11 mouse cellular contexts compared by ENCODE assay signal in the genomic region with DNA sequence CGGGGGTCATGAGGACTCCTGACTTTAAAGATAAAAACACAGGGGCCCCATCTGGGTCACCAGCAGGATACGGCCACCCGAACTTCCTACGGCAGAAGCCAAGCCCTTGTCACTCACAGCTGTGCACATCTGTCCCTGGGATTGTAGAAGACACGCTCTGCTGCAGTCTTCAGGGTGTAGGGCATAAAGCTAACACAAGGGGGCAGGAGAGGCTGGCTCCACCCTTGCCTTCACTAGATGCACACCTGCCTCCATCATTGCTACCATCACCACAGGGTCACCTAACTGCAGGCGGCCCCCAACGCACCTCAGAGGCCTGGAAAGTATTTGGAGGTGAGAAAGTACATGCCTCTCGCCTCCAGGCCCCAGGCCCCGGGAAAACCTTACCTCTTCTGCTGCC. TPM values are rescaled to one million over a fixed set of nuclear protein-coding genes. Genes with fewer than 3 reads are reported as not detected.
DNase-seq lines count a peak whose midpoint lies in the region; ATAC-seq and TF ChIP-seq lines count a peak whose summit lies in the region.
"Had no signal": no experiment of that assay in that cellular context is flagged by ENCODE, and none has a peak within 500 bp of the region (broad histone marks: within the 10 kb centered on the region; RNA-seq: fewer than 3 reads in every experiment).

No protein-coding gene starts in this region.

- WGBS in kidney, postnatal 0 days, result 97% methylated on average over 9 of the region's 9 CpGs
- WGBS in kidney, embryonic 15.5 days, result 93% methylated on average over 9 of the region's 9 CpGs

- TF ChIP-seq CTCF in kidney, postnatal 0 days (IDR thresholded peaks at IDR 0.05; ENCODE audit: low read depth), result peak; percentile 63
- TF ChIP-seq CTCF in ES-Bruce4 (IDR thresholded peaks at IDR 0.05; ENCODE audit: low read depth, low read length), result peak; percentile 85

- H3K4me1 ChIP-seq in kidney, postnatal 0 days (replicated peaks; ENCODE audit: insufficient read depth, low read length), result no peaks in the 10 kb centered on the region
- peaks cover 3% of the 10 kb centered on the region; the same call in 1 of the 2 replicates for H3K4me1 ChIP-seq in kidney, embryonic 15.5 days
- H3K4me1 ChIP-seq in ES-Bruce4 (ENCODE audit: control insufficient read depth, insufficient read depth, low read length), result no peaks in the 10 kb centered on the region
- H3K4me1 ChIP-seq: hindbrain, embryonic 12.5 days had no signal

- no peak for DNase-seq in kidney, postnatal 0 days (ENCODE audit: low spot score)
- DNase-seq in A20 (ENCODE audit: low read depth, low spot score), result peak; percentile 60
- peak; percentile 68 for DNase-seq in induced T-regulatory cell, adult 2 months (ENCODE audit: low read depth)
- no peak for DNase-seq in ovary, adult 18-20 months (ENCODE audit: low spot score)
- DNase-seq in adrenal gland, adult 8-10 months, result no peak
- DNase-seq in urinary bladder, postnatal 14 days (ENCODE audit: low spot score), result no peak
- DNase-seq: liver, embryonic 13.5 days had no signal

- no peak for TF ChIP-seq EP300 in ES-Bruce4 (IDR thresholded peaks at IDR 0.05; ENCODE audit: insufficient read depth, low read depth, low read length)

- no peaks in the 10 kb centered on the region for H3K9me3 ChIP-seq in kidney, postnatal 0 days (replicated peaks; ENCODE audit: low read length)
- no peaks in the 10 kb centered on the region for H3K9me3 ChIP-seq in kidney, embryonic 15.5 days (replicated peaks)
- H3K9me3 ChIP-seq in ES-Bruce4 (replicated peaks; ENCODE audit: control insufficient read depth, insufficient read depth, low read length, poor library complexity, severe bottlenecking), result no peaks in the 10 kb centered on the region
- H3K9me3 ChIP-seq: liver, embryonic 13.5 days had no signal

- H3K36me3 ChIP-seq in kidney, postnatal 0 days (ENCODE audit: insufficient read depth, low read length), result peaks cover 55% of the 10 kb centered on the region
- peaks cover 96% of the 10 kb centered on the region for H3K36me3 ChIP-seq in kidney, embryonic 15.5 days
- no peaks in the 10 kb centered on the region for H3K36me3 ChIP-seq in ES-Bruce4 (ENCODE audit: control insufficient read depth, insufficient read depth, low read length, poor library complexity, severe bottlenecking)

- H3K9ac ChIP-seq in kidney, postnatal 0 days (ENCODE audit: low read depth, low read length), result no peak overlapping the region
- H3K9ac ChIP-seq in kidney, embryonic 15.5 days, result no peak overlapping the region
- H3K9ac ChIP-seq in ES-Bruce4 (ENCODE audit: low read depth, poor library complexity, severe bottlenecking), result no peak overlapping the region
- H3K9ac ChIP-seq: hindbrain, embryonic 12.5 days; liver, embryonic 13.5 days had no signal

- ATAC-seq in kidney, postnatal 0 days (replicated peaks; ENCODE audit: low FRiP score, low read depth), result no peak
- ATAC-seq in kidney, embryonic 15.5 days (replicated peaks; ENCODE audit: low FRiP score), result no peak

- H3K27me3 ChIP-seq in kidney, postnatal 0 days (ENCODE audit: insufficient read depth, low read length), result no peaks in the 10 kb centered on the region
- no peaks in the 10 kb centered on the region for H3K27me3 ChIP-seq in kidney, embryonic 15.5 days
- no peaks in the 10 kb centered on the region for H3K27me3 ChIP-seq in ES-Bruce4 (ENCODE audit: control insufficient read depth, insufficient read depth, low read length, poor library complexity, severe bottlenecking)
- H3K27me3 ChIP-seq: hindbrain, embryonic 12.5 days; liver, embryonic 13.5 days had no signal

- H3K4me2 ChIP-seq in kidney, postnatal 0 days (ENCODE audit: low read length), result no peak overlapping the region
- no peak overlapping the region for H3K4me2 ChIP-seq in kidney, embryonic 15.5 days
- H3K4me2 ChIP-seq: hindbrain, embryonic 12.5 days; liver, embryonic 13.5 days had no signal

- no peak for TF ChIP-seq POLR2A in ES-Bruce4 (IDR thresholded peaks at IDR 0.05; ENCODE audit: insufficient read depth, low read length)

- no peak overlapping the region for H3K27ac ChIP-seq in kidney, postnatal 0 days
- no peak overlapping the region for H3K27ac ChIP-seq in kidney, embryonic 15.5 days
- H3K27ac ChIP-seq in ES-Bruce4 (ENCODE audit: insufficient read depth, low read length), result no peak overlapping the region
- H3K27ac ChIP-seq: hindbrain, embryonic 12.5 days; liver, embryonic 13.5 days had no signal

- no peak overlapping the region for H3K4me3 ChIP-seq in kidney, postnatal 0 days (replicated peaks; ENCODE audit: low read depth, low read length)
- H3K4me3 ChIP-seq in kidney, embryonic 15.5 days (replicated peaks), result no peak overlapping the region
- H3K4me3 ChIP-seq in ES-Bruce4 (ENCODE audit: low read depth, low read length), result no peak overlapping the region
- H3K4me3 ChIP-seq: hindbrain, embryonic 12.5 days; liver, embryonic 13.5 days; myocyte had no signal

RNA-seq across cellular contexts. Expression of a gene that starts 19.8 kb away (rescaled TPM):
- polyA plus RNA-seq in kidney, postnatal 0 days (2015; fragmentation: Nextera tagmentation; extraction: Ambion mirVana), result 21.7 and 25.3 TPM in 2 replicates
- 32.3 and 39.9 TPM in 2 replicates for polyA plus RNA-seq in kidney, embryonic 15.5 days (2015; fragmentation: Nextera tagmentation; extraction: Ambion mirVana)
- 19.1 and 21.4 TPM in 2 replicates for polyA plus RNA-seq in ES-Bruce4 (2011; ENCODE audit: insufficient read depth, insufficient read length, low read depth, missing spikeins)
- 100 to 1,000 TPM in 1 of 4 experiments, 10 to 100 TPM in 3; 49.8 to 100 (median 77.4) TPM for total RNA-seq in adrenal gland, adult 8-10 months (2022)

RNA-seq across cellular contexts. Expression of a gene that starts 21.9 kb away (rescaled TPM):
- 28.8 and 33.4 TPM in 2 replicates for polyA plus RNA-seq in kidney, postnatal 0 days (2015; fragmentation: Nextera tagmentation; extraction: Ambion mirVana)
- polyA plus RNA-seq in kidney, embryonic 15.5 days (2015; fragmentation: Nextera tagmentation; extraction: Ambion mirVana), result 32.3 and 34.5 TPM in 2 replicates
- 4.1 and 4.4 TPM in 2 replicates for polyA plus RNA-seq in ES-Bruce4 (2011; ENCODE audit: insufficient read depth, insufficient read length, low read depth, missing spikeins)
- 10 to 100 TPM; 11.6 to 18.9 (median 17.2) TPM for total RNA-seq in adrenal gland, adult 8-10 months (2022)

Comparison
In these comparisons a context has a peak if more than half of its experiments do, and no peak if none do; other contexts are left out.
1. DNase-seq: peak in A20 (single experiment) and induced T-regulatory cell, adult 2 months (single experiment); none in kidney, postnatal 0 days (single experiment), ovary, adult 18-20 months (single experiment), adrenal gland, adult 8-10 months (single experiment) and urinary bladder, postnatal 14 days (single experiment).